Mouse (Mus musculus): Measurements from ENCODE around the gene Enkd1. TPM values are rescaled to one million over a fixed set of nuclear protein-coding genes. Genes with fewer than 3 reads are reported as not detected.
A peak's percentile ranks its signal among the peaks of the same experiment; 100 is the strongest.

Enkd1 gene
- polyA plus RNA-seq, 1 experiment from 2014 or later: 19.0 TPM

GRCm38 (mm10) chr8:105698734-105699133 lies 9.3 kb downstream of the Enkd1 start:
- WGBS: 90% methylated on average over 5 of the region's 5 CpGs
- no peak for ATAC-seq

DNA sequence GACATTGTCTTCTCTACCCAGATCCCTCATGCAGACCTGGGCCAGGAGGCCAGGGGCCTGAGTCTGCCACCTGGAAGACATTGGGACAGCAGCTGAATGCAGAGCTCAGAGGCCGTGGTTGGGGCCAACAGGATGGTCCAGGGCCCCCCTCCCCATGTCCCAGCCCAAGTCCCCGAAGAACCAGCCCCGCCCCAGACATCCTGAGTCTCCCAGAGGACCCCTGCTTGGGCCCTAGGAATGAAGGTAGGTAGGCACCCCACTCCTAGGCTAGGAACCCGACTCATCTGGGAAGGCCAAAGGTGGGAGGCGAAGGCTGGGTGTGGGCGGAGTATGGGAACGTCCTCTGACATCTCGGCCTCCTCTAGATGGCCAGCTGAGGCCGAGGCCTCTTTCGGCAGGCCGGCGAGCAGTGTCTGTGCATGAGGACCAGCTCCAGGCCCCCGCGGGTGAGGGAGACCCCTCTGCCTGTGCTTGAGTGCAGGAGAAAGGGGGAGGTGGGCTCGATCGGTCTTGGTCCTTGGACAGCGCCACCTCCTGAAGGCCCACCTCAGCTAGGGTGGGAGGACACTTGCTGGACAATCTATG lies 10.7 kb downstream of the Enkd1 start:
- H3K36me3 ChIP-seq (ENCODE audit: control insufficient read depth, insufficient read depth, low read length): peaks cover 37% of the 10 kb centered on the region

More at GRCm38 (mm10) chr8:105698734-105699133, 9.3 kb downstream of the Enkd1 start:
- H3K9ac ChIP-seq (ENCODE audit: low read length): no peak overlapping the region
- H3K36me3 ChIP-seq (ENCODE audit: control insufficient read depth, insufficient read depth, low read length): peaks cover 50% of the 10 kb centered on the region
- H3K27ac ChIP-seq (ENCODE audit: low read depth, low read length): no peak overlapping the region
- no peaks in the 10 kb centered on the region for H3K27me3 ChIP-seq (replicated peaks; ENCODE audit: control insufficient read depth, insufficient read depth, low read length)
- H3K4me3 ChIP-seq (ENCODE audit: low read depth, low read length): no peak overlapping the region
- no peak overlapping the region for H3K4me2 ChIP-seq (ENCODE audit: low read length)
- H3K9me3 ChIP-seq (replicated peaks; ENCODE audit: control insufficient read depth, low read length): no peaks in the 10 kb centered on the region
- no peak for DNase-seq (ENCODE audit: low spot score)
- peaks cover 19% of the 10 kb centered on the region for H3K4me1 ChIP-seq (ENCODE audit: control insufficient read depth, insufficient read depth, low read length)

DNA sequence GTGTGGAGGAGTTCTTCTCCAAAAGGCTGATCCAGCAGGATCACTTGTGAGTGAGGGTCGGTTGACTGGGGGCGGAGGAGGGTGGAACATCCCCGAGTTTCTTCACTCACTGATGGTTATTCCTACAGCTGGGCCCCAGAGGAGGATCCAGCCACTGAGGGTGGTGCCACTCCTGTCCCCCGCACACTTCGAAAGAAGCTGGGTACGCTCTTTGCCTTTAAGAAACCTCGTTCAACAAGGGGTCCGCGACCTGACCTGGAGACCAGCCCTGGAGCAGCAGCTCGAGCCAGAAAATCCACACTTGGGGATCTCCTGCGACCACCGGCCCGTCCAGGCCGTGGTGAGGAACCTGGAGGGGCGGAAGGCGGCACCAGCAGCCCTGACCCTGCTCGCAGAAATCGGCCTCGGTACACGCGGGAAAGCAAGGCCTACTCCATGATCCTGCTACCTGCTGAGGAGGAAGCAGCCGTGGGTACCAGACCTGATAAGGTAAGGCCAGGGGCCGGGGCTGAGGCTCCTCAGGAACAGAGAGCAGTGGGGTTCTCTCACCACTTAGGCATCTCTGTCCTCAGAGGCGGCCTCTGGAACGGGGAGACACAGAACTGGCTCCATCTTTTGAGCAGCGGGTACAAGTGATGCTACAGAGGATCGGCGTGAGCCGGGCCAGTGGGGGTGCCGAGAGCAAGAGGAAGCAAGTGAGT lies 12.8 kb downstream of the Enkd1 start:
- Histone ChIP-seq H3K4me2 (ENCODE audit: low read length) (peak overlapping the region; percentile 85), H3K36me3 (ENCODE audit: control insufficient read depth, insufficient read depth, low read length) (peaks cover 37% of the 10 kb centered on the region), H3K4me3 (ENCODE audit: low read depth, low read length) (peak overlapping the region; percentile 58), H3K27me3 (replicated peaks; ENCODE audit: control insufficient read depth, insufficient read depth, low read length) (no peaks in the 10 kb centered on the region), H3K27ac (ENCODE audit: low read depth, low read length) (no peak overlapping the region), H3K4me1 (ENCODE audit: control insufficient read depth, insufficient read depth, low read length) (peaks cover 13% of the 10 kb centered on the region), H3K9me3 (replicated peaks; ENCODE audit: control insufficient read depth, low read length) (no peaks in the 10 kb centered on the region), H3K9ac (ENCODE audit: low read length) (peak overlapping the region; percentile 77)
- ATAC-seq (no peak), DNase-seq (ENCODE audit: low spot score) (no peak)
- 85% methylated on average over 30 of the region's 30 CpGs for WGBS

More for the DNA sequence above, 10.7 kb downstream of the Enkd1 start:
- 87% methylated on average over 17 of the region's 17 CpGs for WGBS
- no peak overlapping the region for H3K27ac ChIP-seq (ENCODE audit: low read depth, low read length)
- no peaks in the 10 kb centered on the region for H3K27me3 ChIP-seq (replicated peaks; ENCODE audit: control insufficient read depth, insufficient read depth, low read length)
- H3K4me2 ChIP-seq (ENCODE audit: low read length): no peak overlapping the region
- DNase-seq (ENCODE audit: low spot score) (no peak), ATAC-seq (no peak)
- no peak overlapping the region for H3K4me3 ChIP-seq (ENCODE audit: low read depth, low read length)
- peaks cover 19% of the 10 kb centered on the region for H3K4me1 ChIP-seq (ENCODE audit: control insufficient read depth, insufficient read depth, low read length)
- no peaks in the 10 kb centered on the region for H3K9me3 ChIP-seq (replicated peaks; ENCODE audit: control insufficient read depth, low read length)
- no peak overlapping the region for H3K9ac ChIP-seq (ENCODE audit: low read length)

DNA sequence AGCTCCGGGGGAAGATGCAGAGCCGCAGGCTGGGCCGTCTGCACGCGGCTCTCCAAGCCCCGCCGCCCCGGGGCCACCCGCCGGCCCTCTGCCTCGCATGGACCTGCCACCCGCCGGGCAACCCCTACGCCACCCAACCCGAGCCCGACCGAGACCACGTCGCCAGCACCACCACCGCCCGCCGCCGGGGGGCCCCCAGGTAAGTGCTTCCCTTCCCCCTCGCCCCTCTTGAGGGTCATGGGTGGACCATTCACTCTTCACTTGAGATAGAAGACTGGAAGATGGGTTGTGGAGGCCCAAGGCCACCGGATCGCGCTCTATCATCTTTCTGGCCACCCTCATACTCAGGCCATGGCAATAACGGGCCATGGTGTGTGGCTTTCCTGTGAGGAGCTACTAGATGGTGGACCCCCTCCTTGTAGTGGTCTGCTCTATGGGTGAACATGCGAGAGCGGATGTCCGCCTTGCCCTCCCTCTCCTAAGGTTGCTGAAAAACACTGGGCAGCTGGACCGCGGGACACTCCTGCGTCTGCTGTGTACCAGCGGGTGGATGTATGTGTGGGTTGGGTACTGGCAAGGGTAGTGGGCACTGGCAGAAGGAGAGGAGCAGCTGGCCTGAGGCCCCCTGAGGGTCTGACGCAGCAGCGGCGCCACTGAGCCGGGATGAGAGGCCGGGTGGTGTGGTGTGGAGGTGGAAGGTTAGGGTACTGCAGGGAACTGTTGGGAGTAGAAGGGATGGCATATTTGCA lies 13.8 kb downstream of the Enkd1 start:
- Histone ChIP-seq H3K4me3 (ENCODE audit: low read depth, low read length) (peak overlapping the region; percentile 58), H3K27ac (ENCODE audit: low read depth, low read length) (peak overlapping the region; percentile 39; the same call in 1 of the 2 replicates), H3K27me3 (replicated peaks; ENCODE audit: control insufficient read depth, insufficient read depth, low read length) (no peaks in the 10 kb centered on the region), H3K9me3 (replicated peaks; ENCODE audit: control insufficient read depth, low read length) (no peaks in the 10 kb centered on the region), H3K9ac (ENCODE audit: low read length) (peak overlapping the region; percentile 77), H3K36me3 (ENCODE audit: control insufficient read depth, insufficient read depth, low read length) (peaks cover 34% of the 10 kb centered on the region), H3K4me1 (ENCODE audit: control insufficient read depth, insufficient read depth, low read length) (peaks cover 7% of the 10 kb centered on the region; the same call in 1 of the 2 replicates), H3K4me2 (ENCODE audit: low read length) (peak overlapping the region; percentile 85)
- ATAC-seq: peak; percentile 38
- WGBS: 9% methylated on average over 35 of the region's 40 CpGs
- peak; percentile 30 for DNase-seq (ENCODE audit: low spot score)

GRCm38 (mm10) chr8:105693648-105694047 lies 14.4 kb downstream of the Enkd1 start:
- Histone ChIP-seq H3K27me3 (replicated peaks; ENCODE audit: control insufficient read depth, insufficient read depth, low read length) (no peaks in the 10 kb centered on the region), H3K4me3 (ENCODE audit: low read depth, low read length) (peak overlapping the region; percentile 58), H3K36me3 (ENCODE audit: control insufficient read depth, insufficient read depth, low read length) (peaks cover 30% of the 10 kb centered on the region), H3K4me2 (ENCODE audit: low read length) (peak overlapping the region; percentile 85), H3K9me3 (replicated peaks; ENCODE audit: control insufficient read depth, low read length) (no peaks in the 10 kb centered on the region), H3K4me1 (ENCODE audit: control insufficient read depth, insufficient read depth, low read length) (peaks cover 7% of the 10 kb centered on the region; the same call in 1 of the 2 replicates), H3K27ac (ENCODE audit: low read depth, low read length) (peak overlapping the region; percentile 39; the same call in 1 of the 2 replicates), H3K9ac (ENCODE audit: low read length) (peak overlapping the region; percentile 77)
- 3% methylated on average over 26 of the region's 30 CpGs for WGBS
- DNase-seq (ENCODE audit: low spot score) (peak; percentile 77), ATAC-seq (peak; percentile 74)

DNA sequence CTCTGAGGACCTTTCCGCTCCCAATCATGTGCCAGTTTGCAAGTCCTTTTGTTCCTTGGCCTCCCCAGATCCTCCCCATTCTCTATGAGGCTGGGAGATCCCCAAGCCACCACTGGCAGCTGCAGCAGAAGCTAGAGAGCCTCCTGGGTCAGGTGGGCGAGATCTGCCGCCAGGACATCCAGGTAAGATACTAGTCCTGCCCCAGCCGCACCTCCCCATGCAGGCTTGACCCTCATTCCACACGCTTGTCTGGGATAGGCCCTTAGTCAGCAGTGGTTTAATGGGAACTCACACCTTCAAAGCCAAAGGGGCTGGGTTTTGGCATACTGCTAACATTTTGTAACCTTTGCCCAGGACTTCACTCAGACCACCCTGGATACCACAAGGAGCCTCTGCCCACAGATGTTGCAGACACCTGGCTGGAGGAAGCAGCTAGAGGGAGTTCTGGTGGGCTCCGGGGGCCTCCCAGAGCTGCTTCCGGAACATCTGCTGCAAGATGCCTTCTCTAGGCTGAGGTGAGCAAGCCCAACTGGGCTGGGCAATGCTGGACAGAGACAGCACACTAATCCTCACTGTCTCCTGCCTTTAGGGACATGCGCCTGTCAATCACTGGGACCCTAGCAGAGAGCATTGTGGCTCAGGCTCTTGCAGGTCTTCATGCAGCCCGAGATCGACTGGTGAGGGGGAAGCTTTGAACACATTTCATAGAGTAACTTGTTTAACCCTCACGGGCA lies 15.4 kb downstream of the Enkd1 start:
- Histone ChIP-seq H3K4me2 (ENCODE audit: low read length) (no peak overlapping the region), H3K27me3 (replicated peaks; ENCODE audit: control insufficient read depth, insufficient read depth, low read length) (no peaks in the 10 kb centered on the region), H3K9me3 (replicated peaks; ENCODE audit: control insufficient read depth, low read length) (no peaks in the 10 kb centered on the region), H3K27ac (ENCODE audit: low read depth, low read length) (no peak overlapping the region), H3K9ac (ENCODE audit: low read length) (no peak overlapping the region), H3K4me1 (ENCODE audit: control insufficient read depth, insufficient read depth, low read length) (peaks cover 7% of the 10 kb centered on the region; the same call in 1 of the 2 replicates), H3K36me3 (ENCODE audit: control insufficient read depth, insufficient read depth, low read length) (peaks cover 20% of the 10 kb centered on the region), H3K4me3 (ENCODE audit: low read depth, low read length) (no peak overlapping the region)
- ATAC-seq: no peak
- DNase-seq (ENCODE audit: low spot score): no peak
- 92% methylated on average over 11 of the region's 11 CpGs for WGBS

- Histone ChIP-seq H3K27me3 (replicated peaks; ENCODE audit: control insufficient read depth, insufficient read depth, low read length) (no peaks in the 10 kb centered on the region), H3K4me3 (ENCODE audit: low read depth, low read length) (no peak overlapping the region), H3K9ac (ENCODE audit: low read length) (no peak overlapping the region), H3K4me2 (ENCODE audit: low read length) (no peak overlapping the region), H3K9me3 (replicated peaks; ENCODE audit: control insufficient read depth, low read length) (no peaks in the 10 kb centered on the region), H3K27ac (ENCODE audit: low read depth, low read length) (no peak overlapping the region), H3K4me1 (ENCODE audit: control insufficient read depth, insufficient read depth, low read length) (peaks cover 7% of the 10 kb centered on the region; the same call in 1 of the 2 replicates), H3K36me3 (ENCODE audit: control insufficient read depth, insufficient read depth, low read length) (peaks cover 4% of the 10 kb centered on the region; the same call in 1 of the 2 replicates)
- 88% methylated on average over 14 of the region's 14 CpGs for WGBS
- no peak for DNase-seq (ENCODE audit: low spot score)
- no peak for ATAC-seq
These were observed 17.0 kb downstream of the Enkd1 start for GRCm38 (mm10) chr8:105690978-105691377.

- H3K27me3 ChIP-seq (replicated peaks; ENCODE audit: control insufficient read depth, insufficient read depth, low read length): no peaks in the 10 kb centered on the region
- no peak overlapping the region for H3K27ac ChIP-seq (ENCODE audit: low read depth, low read length)
- ATAC-seq (no peak), DNase-seq (ENCODE audit: low spot score) (no peak)
- H3K4me3 ChIP-seq (ENCODE audit: low read depth, low read length): no peak overlapping the region
- H3K4me2 ChIP-seq (ENCODE audit: low read length): no peak overlapping the region
- WGBS: 90% methylated on average over 9 of the region's 9 CpGs
- H3K9ac ChIP-seq (ENCODE audit: low read length): no peak overlapping the region
- peaks cover 7% of the 10 kb centered on the region; the same call in 1 of the 2 replicates for H3K4me1 ChIP-seq (ENCODE audit: control insufficient read depth, insufficient read depth, low read length)
- H3K36me3 ChIP-seq (ENCODE audit: control insufficient read depth, insufficient read depth, low read length): 0 out of 2 replicates have a peak, but pooled peaks cover 2% of the 10 kb centered on the region
- no peaks in the 10 kb centered on the region for H3K9me3 ChIP-seq (replicated peaks; ENCODE audit: control insufficient read depth, low read length)
These were observed 18.0 kb downstream of the Enkd1 start for GRCm38 (mm10) chr8:105689983-105690360.
